Mouse (Mus musculus): Measurements from ENCODE around the gene Mog.

DNA sequence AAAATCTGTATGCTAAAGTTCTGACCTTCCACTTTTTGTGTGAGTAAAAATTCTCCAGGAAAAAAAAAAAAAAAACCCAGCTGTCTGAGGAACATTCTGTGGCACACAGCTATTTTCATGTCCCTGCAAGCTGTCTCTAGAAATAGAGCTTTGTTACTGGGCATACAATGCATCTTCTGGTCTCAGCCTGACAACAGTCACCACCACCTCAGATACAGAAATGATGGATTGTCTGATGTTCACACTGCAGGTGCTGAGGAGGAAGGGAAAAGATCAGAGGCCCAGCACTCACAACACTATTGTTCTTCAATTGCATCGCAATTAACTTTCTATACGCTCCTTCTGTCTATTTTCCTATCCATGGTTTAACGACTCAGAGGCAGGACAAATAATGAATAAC, 4.9 kb downstream of the Mog start:
- TF ChIP-seq CTCF (IDR thresholded peaks at IDR 0.05; ENCODE audit: low read depth), result no peak
- no peak for TF ChIP-seq EP300 (optimal IDR thresholded peaks at IDR 0.05)

Measured in stomach, postnatal 0 days (tissue).